Mouse (Mus musculus) intestine, embryonic 14.5 days (tissue): Measurements from ENCODE around the gene Cd300a. TPM values are rescaled to one million over a fixed set of nuclear protein-coding genes. Genes with fewer than 3 reads are reported as not detected.

Source experiments
- ATAC-seq: fragments of 200-750 bp; cut with Nextera tagmentation; replicated peaks from 2 replicates; pipeline ENCODE4 v1.8.0; 2017; ENCODE audit warnings: low read depth, moderate number of reproducible peaks, moderate TSS enrichment, moderate library complexity; ENCODE audit not compliant: low FRiP score, low TSS enrichment
- DNase-seq: peaks from one replicate; pipeline ENCODE4 v3.0.0-alpha.2; 2018; ENCODE audit warnings: low spot score
- H3K27ac ChIP-seq: fragments of 300-500 bp; sonication (generic); 2 replicates; pipeline ENCODE4 v1.5.1; 2014; ENCODE audit warnings: low read depth, mild to moderate bottlenecking, control low read depth
- H3K27me3 ChIP-seq: fragments of 300-500 bp; sonication (generic); replicated peaks from 2 replicates; pipeline ENCODE4 v1.6.1; 2014; ENCODE audit warnings: low read length, control low read depth; ENCODE audit not compliant: control insufficient read depth, insufficient read depth
- H3K36me3 ChIP-seq: fragments of 300-500 bp; sonication (generic); 2 replicates; pipeline ENCODE4 v1.6.1; 2014; ENCODE audit warnings: low read length, control low read depth; ENCODE audit not compliant: control insufficient read depth, insufficient read depth
- H3K4me1 ChIP-seq: fragments of 300-500 bp; sonication (generic); replicated peaks from 2 replicates; pipeline ENCODE4 v1.6.1; 2014; ENCODE audit warnings: low read length, control low read depth, mixed read lengths; ENCODE audit not compliant: control insufficient read depth, insufficient read depth
- H3K4me2 ChIP-seq: fragments of 300-500 bp; sonication (generic); 2 replicates; pipeline ENCODE4 v1.6.1; 2014; ENCODE audit warnings: low read length
- H3K4me3 ChIP-seq: fragments of 300-500 bp; sonication (generic); 2 replicates; pipeline ENCODE4 v1.5.1; 2014; ENCODE audit warnings: low read depth, low read length, control low read depth, mixed read lengths
- H3K9ac ChIP-seq: fragments of 300-500 bp; sonication (generic); 2 replicates; pipeline ENCODE4 v1.6.1; 2014; ENCODE audit warnings: mild to moderate bottlenecking, low read length
- H3K9me3 ChIP-seq: fragments of 300-500 bp; sonication (generic); 2 replicates; pipeline ENCODE4 v1.6.1; 2016; ENCODE audit warnings: low read length, control low read depth; ENCODE audit not compliant: control insufficient read depth
- WGBS: fragments of 180-500 bp; shearing (Covaris S2); extraction: QIAGEN DNeasy Blood & Tissue Kit; methylation state at CpG from one replicate; pipeline ENCODE4 v1.1.7; 2014; 5-methylcytosine and 5-hydroxymethylcytosine counted together
- polyA plus RNA-seq: library from polyadenylated mRNA; unstranded; fragments of >200 nt; fragmentation: Nextera tagmentation; extraction: Ambion mirVana; gene quantifications from 2 replicates; pipeline ENCODE4 v1.2.1, GENCODE M21; 2014

Gene Cd300a
- polyA plus RNA-seq, 1 experiment from 2014 or later, result 0.89 TPM

GRCm38 (mm10) chr11:114862687-114863086 is 27.2 kb upstream of the Cd300a start:
- Histone ChIP-seq H3K4me1 (peaks cover 17% of the 10 kb centered on the region), H3K9me3 (no peaks in the 10 kb centered on the region), H3K4me3 (no peak overlapping the region), H3K36me3 (peaks cover 10% of the 10 kb centered on the region; the same call in 1 of the 2 replicates), H3K27ac (no peak overlapping the region), H3K27me3 (no peaks in the 10 kb centered on the region), H3K4me2 (no peak overlapping the region), H3K9ac (no peak overlapping the region)
- no peak for DNase-seq
- ATAC-seq, result no peak
- 87% methylated on average over 3 of the region's 3 CpGs for WGBS

- ATAC-seq, result no peak
- Histone ChIP-seq H3K4me2 (no peak overlapping the region), H3K27me3 (no peaks in the 10 kb centered on the region), H3K27ac (no peak overlapping the region), H3K36me3 (peaks cover 16% of the 10 kb centered on the region), H3K4me1 (peaks cover 23% of the 10 kb centered on the region), H3K9ac (no peak overlapping the region), H3K9me3 (no peaks in the 10 kb centered on the region), H3K4me3 (no peak overlapping the region)
- 93% methylated on average over 21 of the region's 21 CpGs for WGBS
- DNase-seq, result no peak
Observed at GRCm38 (mm10) chr11:114863918-114864420, 25.9 kb upstream of the Cd300a start.

- DNase-seq (no peak), ATAC-seq (no peak)
- Histone ChIP-seq H3K27ac (no peak overlapping the region), H3K4me1 (peaks cover 23% of the 10 kb centered on the region), H3K27me3 (no peaks in the 10 kb centered on the region), H3K4me3 (no peak overlapping the region), H3K9ac (no peak overlapping the region), H3K36me3 (peaks cover 28% of the 10 kb centered on the region), H3K4me2 (no peak overlapping the region), H3K9me3 (no peaks in the 10 kb centered on the region)
- WGBS, result 74% methylated on average over 5 of the region's 5 CpGs
Observed at GRCm38 (mm10) chr11:114865999-114866398, 23.8 kb upstream of the Cd300a start.

GRCm38 (mm10) chr11:114866486-114867360 is 23.1 kb upstream of the Cd300a start:
- Histone ChIP-seq H3K9me3 (no peaks in the 10 kb centered on the region), H3K4me2 (0 out of 2 replicates have a peak overlapping the region, but pooled peaks have one; percentile 0), H3K36me3 (peaks cover 36% of the 10 kb centered on the region), H3K9ac (no peak overlapping the region), H3K27me3 (no peaks in the 10 kb centered on the region), H3K27ac (peak overlapping the region; percentile 48; the same call in 1 of the 2 replicates), H3K4me1 (peaks cover 23% of the 10 kb centered on the region), H3K4me3 (no peak overlapping the region)
- DNase-seq (no peak), ATAC-seq (0 out of 2 replicates have a peak, but pooled peaks have one; percentile 28)
- WGBS, result 39% methylated on average over 10 of the region's 10 CpGs

- WGBS, result 49% methylated on average over 11 of the region's 11 CpGs
- H3K4me2 ChIP-seq, result 0 out of 2 replicates have a peak overlapping the region, but pooled peaks have one; percentile 0
- no peaks in the 10 kb centered on the region for H3K27me3 ChIP-seq
- peaks cover 37% of the 10 kb centered on the region for H3K36me3 ChIP-seq
- peaks cover 26% of the 10 kb centered on the region for H3K4me1 ChIP-seq
- no peak overlapping the region for H3K4me3 ChIP-seq
- peak overlapping the region; percentile 48; the same call in 1 of the 2 replicates for H3K27ac ChIP-seq
- no peak overlapping the region for H3K9ac ChIP-seq
- ATAC-seq, result peak; percentile 67; the same call in 1 of the 2 replicates
- no peak for DNase-seq
- H3K9me3 ChIP-seq, result no peaks in the 10 kb centered on the region
Observed at GRCm38 (mm10) chr11:114867361-114868235, 22.2 kb upstream of the Cd300a start.

GRCm38 (mm10) chr11:114868280-114868679 is 21.6 kb upstream of the Cd300a start:
- Histone ChIP-seq H3K4me3 (no peak overlapping the region), H3K27me3 (no peaks in the 10 kb centered on the region), H3K9me3 (no peaks in the 10 kb centered on the region), H3K4me2 (no peak overlapping the region), H3K9ac (no peak overlapping the region), H3K27ac (no peak overlapping the region), H3K36me3 (peaks cover 34% of the 10 kb centered on the region), H3K4me1 (peaks cover 32% of the 10 kb centered on the region)
- 88% methylated on average over 12 of the region's 12 CpGs for WGBS
- no peak for ATAC-seq
- no peak for DNase-seq

GRCm38 (mm10) chr11:114869787-114870186 is 20.1 kb upstream of the Cd300a start:
- peaks cover 39% of the 10 kb centered on the region for H3K4me1 ChIP-seq
- no peak overlapping the region for H3K4me3 ChIP-seq
- WGBS, result 97% methylated on average over 1 of the region's 1 CpGs
- no peak overlapping the region for H3K9ac ChIP-seq
- DNase-seq (no peak), ATAC-seq (no peak)
- peaks cover 27% of the 10 kb centered on the region for H3K36me3 ChIP-seq
- no peak overlapping the region for H3K4me2 ChIP-seq
- no peaks in the 10 kb centered on the region for H3K27me3 ChIP-seq
- no peaks in the 10 kb centered on the region for H3K9me3 ChIP-seq
- no peak overlapping the region for H3K27ac ChIP-seq

- no peak overlapping the region for H3K4me3 ChIP-seq
- no peak for DNase-seq
- peaks cover 27% of the 10 kb centered on the region for H3K36me3 ChIP-seq
- H3K4me1 ChIP-seq, result peaks cover 30% of the 10 kb centered on the region
- no peak overlapping the region for H3K9ac ChIP-seq
- no peak overlapping the region for H3K4me2 ChIP-seq
- WGBS, result 85% methylated on average over 2 of the region's 2 CpGs
- ATAC-seq, result no peak
- no peaks in the 10 kb centered on the region for H3K9me3 ChIP-seq
- H3K27ac ChIP-seq, result no peak overlapping the region
- H3K27me3 ChIP-seq, result no peaks in the 10 kb centered on the region
Observed at GRCm38 (mm10) chr11:114871540-114871939, 18.3 kb upstream of the Cd300a start.
